Mouse (Mus musculus) erythroblast, embryonic 14.5 days (primary cell): ENCODE measurements around the gene Btbd9.

Experiments
- GATA1 ChIP-seq: IDR thresholded peaks from 2 replicates; pipeline ENCODE4 v1.6.1; 2012; ENCODE audit warnings: low read length, inconsistent platforms, mixed read lengths
- TAL1 ChIP-seq: IDR thresholded peaks from 3 replicates; pipeline ENCODE4 v1.6.1; 2012; ENCODE audit warnings: low read length, inconsistent platforms, mixed read lengths

DNA sequence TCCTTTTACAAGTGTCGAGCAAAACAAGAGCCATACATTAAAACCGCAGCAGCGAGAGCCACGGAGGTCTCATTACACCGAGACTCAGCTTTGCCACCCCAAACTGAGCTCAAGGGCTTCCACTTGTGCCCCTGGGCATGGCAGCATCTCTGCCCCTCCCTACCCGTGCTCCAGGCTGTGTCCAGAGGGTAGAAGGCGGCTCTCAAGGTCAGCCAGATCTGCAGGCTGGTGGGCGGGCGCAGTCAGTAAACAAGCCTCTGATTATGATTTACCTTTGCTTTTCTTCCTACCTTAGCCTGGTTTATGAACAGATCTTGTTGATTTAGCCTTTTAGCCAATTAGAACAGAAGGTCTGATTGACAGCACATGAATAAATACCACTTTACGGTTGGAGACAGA lies 331.0 kb downstream of the Btbd9 start:
- TF ChIP-seq TAL1 (no peak), GATA1 (no peak)
